Mouse (Mus musculus) limb, embryonic 14.5 days (tissue): ENCODE data around the gene Eif3g. TPM values are rescaled to one million over a fixed set of nuclear protein-coding genes. Genes with fewer than 3 reads are reported as not detected.

Experiments used
- ATAC-seq: fragments of 200-750 bp; cut with Nextera tagmentation; 2 replicates; pipeline ENCODE4 v1.8.0; 2017; ENCODE audit warnings: low read depth, moderate number of reproducible peaks, moderate TSS enrichment; ENCODE audit not compliant: low FRiP score
- DNase-seq: peaks from one replicate; pipeline ENCODE4 v3.0.0-alpha.2; 2015; ENCODE audit warnings: low spot score
- H3K27ac ChIP-seq: fragments of 300-500 bp; sonication (generic); replicated peaks from 2 replicates; pipeline ENCODE4 v1.5.1; 2014; ENCODE audit warnings: low read depth, mild to moderate bottlenecking, low read length, moderate library complexity, mixed read lengths
- H3K27me3 ChIP-seq: fragments of 300-500 bp; sonication (generic); 2 replicates; pipeline ENCODE4 v1.6.1; 2014; ENCODE audit warnings: low read length, mixed read lengths; ENCODE audit not compliant: control insufficient read depth, insufficient read depth
- H3K36me3 ChIP-seq: fragments of 300-500 bp; sonication (generic); 2 replicates; pipeline ENCODE4 v1.6.1; 2014; ENCODE audit warnings: mild to moderate bottlenecking, low read length, moderate library complexity, mixed read lengths; ENCODE audit not compliant: control insufficient read depth, insufficient read depth
- H3K4me1 ChIP-seq: fragments of 300-500 bp; sonication (generic); 2 replicates; pipeline ENCODE4 v1.6.1; 2014; ENCODE audit warnings: antibody characterized with exemption, low read length, mixed read lengths; ENCODE audit not compliant: control insufficient read depth, insufficient read depth
- H3K4me2 ChIP-seq: fragments of 300-500 bp; sonication (generic); replicated peaks from 2 replicates; pipeline ENCODE4 v1.6.1; 2014; ENCODE audit warnings: low read depth, mild to moderate bottlenecking, low read length, moderate library complexity; ENCODE audit not compliant: severe bottlenecking
- H3K4me3 ChIP-seq: fragments of 300-500 bp; sonication (generic); replicated peaks from 2 replicates; pipeline ENCODE4 v1.5.1; 2014; ENCODE audit warnings: low read length
- H3K9ac ChIP-seq: fragments of 300-500 bp; sonication (generic); 2 replicates; pipeline ENCODE4 v1.6.1; 2014; ENCODE audit warnings: mild to moderate bottlenecking, low read depth, low read length, moderate library complexity; ENCODE audit not compliant: severe bottlenecking
- H3K9me3 ChIP-seq: fragments of 300-500 bp; sonication (generic); 2 replicates; pipeline ENCODE4 v1.6.1; 2016; ENCODE audit warnings: low read length; ENCODE audit not compliant: control insufficient read depth
- POLR2A ChIP-seq: fragments of 200-500 bp; IDR thresholded peaks from 2 replicates; pipeline ENCODE4 v1.8.0; 2012; ENCODE audit warnings: inconsistent platforms, mild to moderate bottlenecking, moderate library complexity, borderline replicate concordance; ENCODE audit not compliant: insufficient read depth, insufficient read length; ENCODE audit errors: extremely low read depth
- WGBS: fragments of 180-500 bp; shearing (Covaris S2); extraction: QIAGEN DNeasy Blood & Tissue Kit; methylation state at CpG from one replicate; pipeline ENCODE4 v1.1.7; 2014; 5-methylcytosine and 5-hydroxymethylcytosine counted together
- microRNA-seq: library from miRNA; unstranded; fragments of <30 nt; microRNA quantifications from one replicate; pipeline ENCODE4, GENCODE M21; 2016
- polyA plus RNA-seq, 2 experiments: library from polyadenylated mRNA; depleted of rRNA in 1 of 2; stranded (reverse) in 1 of 2; unstranded in 1 of 2; fragments of >200 nt; fragmentation: Nextera tagmentation in 1 of 2; extraction: Ambion mirVana in 1 of 2; gene quantifications; 2 replicates each; pipeline versions ENCODE4 v1.2.1 to v1.2.3; 2012 to 2014

The Eif3g gene
- polyA plus RNA-seq, 2 experiments: 179 to 287 TPM

GRCm38 (mm10) chr9:20866879-20867278, 31.5 kb downstream of the Eif3g start:
- no peaks in the 10 kb centered on the region for H3K9me3 ChIP-seq
- 54% methylated on average over 3 of the region's 3 CpGs for WGBS
- no peak overlapping the region for H3K9ac ChIP-seq
- H3K4me3 ChIP-seq: no peak overlapping the region
- no peak for ATAC-seq
- H3K4me2 ChIP-seq: no peak overlapping the region
- no peak for TF ChIP-seq POLR2A
- H3K4me1 ChIP-seq: no peaks in the 10 kb centered on the region
- H3K36me3 ChIP-seq: no peaks in the 10 kb centered on the region
- H3K27me3 ChIP-seq: peaks cover 31% of the 10 kb centered on the region
- no peak for DNase-seq
- no peak overlapping the region for H3K27ac ChIP-seq

- no peak for TF ChIP-seq POLR2A
These were observed 36.2 kb downstream of the Eif3g start for GRCm38 (mm10) chr9:20862225-20862624.

GRCm38 (mm10) chr9:20861821-20862220, 36.6 kb downstream of the Eif3g start:
- 0 out of 2 replicates have a peak, but pooled peaks cover under 1% of the 10 kb centered on the region for H3K27me3 ChIP-seq
- H3K9me3 ChIP-seq: no peaks in the 10 kb centered on the region
- no peaks in the 10 kb centered on the region for H3K4me1 ChIP-seq
- WGBS: 10% methylated on average over 4 of the region's 4 CpGs
- no peak for ATAC-seq
- no peak overlapping the region for H3K4me2 ChIP-seq
- no peak for DNase-seq
- no peaks in the 10 kb centered on the region for H3K36me3 ChIP-seq
- H3K4me3 ChIP-seq: no peak overlapping the region
- H3K9ac ChIP-seq: no peak overlapping the region
- no peak overlapping the region for H3K27ac ChIP-seq
- no peak for TF ChIP-seq POLR2A

More at GRCm38 (mm10) chr9:20862225-20862624, 36.2 kb downstream of the Eif3g start:
- Histone ChIP-seq H3K27me3 (0 out of 2 replicates have a peak, but pooled peaks cover 4% of the 10 kb centered on the region), H3K4me2 (no peak overlapping the region), H3K9ac (no peak overlapping the region), H3K27ac (no peak overlapping the region), H3K36me3 (no peaks in the 10 kb centered on the region), H3K4me3 (no peak overlapping the region), H3K4me1 (no peaks in the 10 kb centered on the region), H3K9me3 (no peaks in the 10 kb centered on the region)
- ATAC-seq: no peak
- 62% methylated on average over 4 of the region's 4 CpGs for WGBS
- DNase-seq: no peak

GRCm38 (mm10) chr9:20859926-20860325, 38.5 kb downstream of the Eif3g start:
- Histone ChIP-seq H3K4me3 (no peak overlapping the region), H3K36me3 (no peaks in the 10 kb centered on the region), H3K4me1 (no peaks in the 10 kb centered on the region), H3K27me3 (no peaks in the 10 kb centered on the region), H3K9ac (no peak overlapping the region), H3K4me2 (no peak overlapping the region), H3K9me3 (no peaks in the 10 kb centered on the region), H3K27ac (no peak overlapping the region)
- ATAC-seq (no peak), DNase-seq (no peak)
- no peak for TF ChIP-seq POLR2A
- 53% methylated on average over 6 of the region's 6 CpGs for WGBS

- TF ChIP-seq POLR2A: no peak
- DNase-seq (peak; percentile 83), ATAC-seq (no peak)
- Histone ChIP-seq H3K4me1 (no peaks in the 10 kb centered on the region), H3K36me3 (no peaks in the 10 kb centered on the region), H3K27ac (no peak overlapping the region), H3K9ac (no peak overlapping the region), H3K27me3 (no peaks in the 10 kb centered on the region), H3K4me2 (no peak overlapping the region), H3K4me3 (no peak overlapping the region), H3K9me3 (no peaks in the 10 kb centered on the region)
- 4% methylated on average over 6 of the region's 6 CpGs for WGBS
These were observed 41.3 kb downstream of the Eif3g start for GRCm38 (mm10) chr9:20857131-20857530.

- Histone ChIP-seq H3K4me2 (no peak overlapping the region), H3K27me3 (no peaks in the 10 kb centered on the region), H3K9me3 (no peaks in the 10 kb centered on the region), H3K4me1 (no peaks in the 10 kb centered on the region), H3K4me3 (no peak overlapping the region), H3K27ac (no peak overlapping the region), H3K9ac (no peak overlapping the region), H3K36me3 (no peaks in the 10 kb centered on the region)
- no peak for ATAC-seq
- WGBS: 85% methylated on average over 2 of the region's 2 CpGs
- DNase-seq: no peak
- TF ChIP-seq POLR2A: no peak
These were observed 48.2 kb downstream of the Eif3g start for GRCm38 (mm10) chr9:20850179-20850578.

Small RNA genes lying within 50 kb of the gene (microRNA-seq; reads per million reads assigned to microRNA genes)
- gene Mir7081: not detected

Other genes starting within 250 kb of the Eif3g start
- gene Pin1, start 246.5 kb downstream of the Eif3g start, polyA plus RNA-seq (2012; rRNA removed): 25.2 and 28.0 TPM in 2 replicates
- gene Pin1, start 246.5 kb downstream of the Eif3g start, polyA plus RNA-seq (2014; fragmentation: Nextera tagmentation; extraction: Ambion mirVana): 47.8 and 51.2 TPM in 2 replicates
- 6.9 and 8.8 TPM in 2 replicates for gene Olfm2, start 152.3 kb downstream of the Eif3g start, polyA plus RNA-seq (2012; rRNA removed)
- 4.8 and 6.5 TPM in 2 replicates for gene Olfm2, start 152.3 kb downstream of the Eif3g start, polyA plus RNA-seq (2014; fragmentation: Nextera tagmentation; extraction: Ambion mirVana)
- gene Col5a3, start 83.6 kb downstream of the Eif3g start, polyA plus RNA-seq (2012; rRNA removed): 5.5 and 6.7 TPM in 2 replicates
- gene Col5a3, start 83.6 kb downstream of the Eif3g start, polyA plus RNA-seq (2014; fragmentation: Nextera tagmentation; extraction: Ambion mirVana): 3.2 and 4.5 TPM in 2 replicates
- not detected in 2 replicates for gene Rdh8, start 80.1 kb downstream of the Eif3g start, polyA plus RNA-seq (2012; rRNA removed)
- gene Rdh8, start 80.1 kb downstream of the Eif3g start, polyA plus RNA-seq (2014; fragmentation: Nextera tagmentation; extraction: Ambion mirVana): not detected in 2 replicates
- gene A230050P20Rik, start 30.0 kb downstream of the Eif3g start, polyA plus RNA-seq (2012; rRNA removed): 25.4 and 35.2 TPM in 2 replicates
- 4.5 and 4.7 TPM in 2 replicates for gene A230050P20Rik, start 30.0 kb downstream of the Eif3g start, polyA plus RNA-seq (2014; fragmentation: Nextera tagmentation; extraction: Ambion mirVana)
- gene Angptl6, start 18.9 kb downstream of the Eif3g start, polyA plus RNA-seq (2012; rRNA removed): 3.1 and 4.0 TPM in 2 replicates
- 2.4 and 4.3 TPM in 2 replicates for gene Angptl6, start 18.9 kb downstream of the Eif3g start, polyA plus RNA-seq (2014; fragmentation: Nextera tagmentation; extraction: Ambion mirVana)
- 147 and 175 TPM in 2 replicates for gene Ppan, start 10.4 kb downstream of the Eif3g start, polyA plus RNA-seq (2012; rRNA removed)
- 79.8 and 82.7 TPM in 2 replicates for gene Ppan, start 10.4 kb downstream of the Eif3g start, polyA plus RNA-seq (2014; fragmentation: Nextera tagmentation; extraction: Ambion mirVana)
- 115 and 118 TPM in 2 replicates for gene Dnmt1, start 61.3 kb upstream of the Eif3g start, polyA plus RNA-seq (2012; rRNA removed)
- 60.9 and 62.0 TPM in 2 replicates for gene Dnmt1, start 61.3 kb upstream of the Eif3g start, polyA plus RNA-seq (2014; fragmentation: Nextera tagmentation; extraction: Ambion mirVana)
- gene S1pr2, start 78.2 kb upstream of the Eif3g start, polyA plus RNA-seq (2012; rRNA removed): 28.3 and 37.6 TPM in 2 replicates
- 59.9 and 67.9 TPM in 2 replicates for gene S1pr2, start 78.2 kb upstream of the Eif3g start, polyA plus RNA-seq (2014; fragmentation: Nextera tagmentation; extraction: Ambion mirVana)
- gene Mrpl4, start 104.1 kb upstream of the Eif3g start, polyA plus RNA-seq (2012; rRNA removed): 89.0 and 114 TPM in 2 replicates
- gene Mrpl4, start 104.1 kb upstream of the Eif3g start, polyA plus RNA-seq (2014; fragmentation: Nextera tagmentation; extraction: Ambion mirVana): 115 and 118 TPM in 2 replicates
- 15.5 and 16.6 TPM in 2 replicates for gene Icam1, start 117.4 kb upstream of the Eif3g start, polyA plus RNA-seq (2012; rRNA removed)
- 18.3 and 21.2 TPM in 2 replicates for gene Icam1, start 117.4 kb upstream of the Eif3g start, polyA plus RNA-seq (2014; fragmentation: Nextera tagmentation; extraction: Ambion mirVana)
- 0.26 and 0.47 TPM in 2 replicates for gene Icam4, start 130.8 kb upstream of the Eif3g start, polyA plus RNA-seq (2012; rRNA removed)
- 0.99 and 1.3 TPM in 2 replicates for gene Icam4, start 130.8 kb upstream of the Eif3g start, polyA plus RNA-seq (2014; fragmentation: Nextera tagmentation; extraction: Ambion mirVana)
- 0.23 and 0.34 TPM in 2 replicates for gene Icam5, start 133.4 kb upstream of the Eif3g start, polyA plus RNA-seq (2012; rRNA removed)
- gene Icam5, start 133.4 kb upstream of the Eif3g start, polyA plus RNA-seq (2014; fragmentation: Nextera tagmentation; extraction: Ambion mirVana): 0.08 and 0.11 TPM in 2 replicates
- 1.4 TPM in 1 of 2 replicates, not detected in the other for gene Zglp1, start 168.5 kb upstream of the Eif3g start, polyA plus RNA-seq (2012; rRNA removed)
- gene Zglp1, start 168.5 kb upstream of the Eif3g start, polyA plus RNA-seq (2014; fragmentation: Nextera tagmentation; extraction: Ambion mirVana): 0.23 TPM in 1 of 2 replicates, not detected in the other
- 1.8 and 1.9 TPM in 2 replicates for gene Gm49373, start 174.5 kb upstream of the Eif3g start, polyA plus RNA-seq (2012; rRNA removed)
- gene Gm49373, start 174.5 kb upstream of the Eif3g start, polyA plus RNA-seq (2014; fragmentation: Nextera tagmentation; extraction: Ambion mirVana): 0.72 and 1.0 TPM in 2 replicates
- 68.9 and 80.0 TPM in 2 replicates for gene Fdx1l, start 175.0 kb upstream of the Eif3g start, polyA plus RNA-seq (2012; rRNA removed)
- 65.1 and 67.4 TPM in 2 replicates for gene Fdx1l, start 175.0 kb upstream of the Eif3g start, polyA plus RNA-seq (2014; fragmentation: Nextera tagmentation; extraction: Ambion mirVana)
- gene Gm38431, start 193.4 kb upstream of the Eif3g start, polyA plus RNA-seq (2012; rRNA removed): 5.3 and 5.9 TPM in 2 replicates
- gene Gm38431, start 193.4 kb upstream of the Eif3g start, polyA plus RNA-seq (2014; fragmentation: Nextera tagmentation; extraction: Ambion mirVana): 1.6 and 2.6 TPM in 2 replicates
- 94.0 and 125 TPM in 2 replicates for gene Raver1, start 193.4 kb upstream of the Eif3g start, polyA plus RNA-seq (2012; rRNA removed)
- 74.7 and 76.3 TPM in 2 replicates for gene Raver1, start 193.4 kb upstream of the Eif3g start, polyA plus RNA-seq (2014; fragmentation: Nextera tagmentation; extraction: Ambion mirVana)
- 20.9 and 25.8 TPM in 2 replicates for gene Tyk2, start 232.6 kb upstream of the Eif3g start, polyA plus RNA-seq (2012; rRNA removed)
- 10.6 and 11.4 TPM in 2 replicates for gene Tyk2, start 232.6 kb upstream of the Eif3g start, polyA plus RNA-seq (2014; fragmentation: Nextera tagmentation; extraction: Ambion mirVana)